Mouse (Mus musculus) heart, adult 9 months (tissue): ENCODE measurements around the gene Rfc4.

Experiments
- DNase-seq, 2 experiments: peaks; one replicate each; pipeline ENCODE4 v3.0.0; 2022; ENCODE audit warnings: low spot score in 2 of 2

Rfc4 gene

DNA sequence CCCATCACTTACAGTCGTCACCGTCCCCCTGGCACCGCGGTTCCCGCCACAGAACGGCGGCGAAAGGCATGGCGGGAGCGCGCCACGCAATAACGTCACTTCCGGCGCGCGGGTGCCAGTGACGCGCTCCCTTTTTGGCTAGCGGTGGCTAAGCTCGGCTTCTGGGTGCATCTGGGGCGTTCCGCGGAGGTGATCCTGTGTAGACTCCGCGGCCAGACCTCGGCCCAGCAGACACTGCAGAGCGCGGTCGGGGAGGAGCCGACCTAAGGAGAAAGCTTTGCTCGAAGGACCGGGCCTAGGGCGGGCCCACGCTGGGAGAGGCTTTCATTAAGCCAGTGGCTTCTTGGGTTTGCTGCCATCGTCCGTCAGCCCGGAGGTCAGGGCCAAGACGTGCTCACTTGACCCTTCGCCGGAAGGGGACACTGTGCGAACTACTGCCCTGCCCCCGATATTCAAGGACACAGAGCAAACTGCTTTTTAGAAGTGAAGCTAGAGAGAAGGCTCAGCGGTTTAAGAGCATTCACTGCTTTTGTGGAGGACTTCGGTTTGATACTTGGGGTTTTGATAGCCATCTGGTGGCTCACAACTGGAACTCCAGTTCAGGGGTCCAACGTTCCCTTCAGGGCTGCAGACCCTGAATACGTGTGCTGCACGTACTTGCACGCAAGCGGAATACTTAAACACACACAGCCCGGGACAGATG, at the start of gene Rfc4:
Rfc4 (minus strand) TSS at position 65 of the 703 bp plus-strand sequence.
- DNase-seq, result peak; percentile 91 to 92

GRCm38 (mm10) chr16:23175956-23176355, 48.4 kb upstream of the Rfc4 start:
- DNase-seq, result no peak

GRCm38 (mm10) chr16:23174855-23175254, 47.3 kb upstream of the Rfc4 start:
- no peak for DNase-seq

DNA sequence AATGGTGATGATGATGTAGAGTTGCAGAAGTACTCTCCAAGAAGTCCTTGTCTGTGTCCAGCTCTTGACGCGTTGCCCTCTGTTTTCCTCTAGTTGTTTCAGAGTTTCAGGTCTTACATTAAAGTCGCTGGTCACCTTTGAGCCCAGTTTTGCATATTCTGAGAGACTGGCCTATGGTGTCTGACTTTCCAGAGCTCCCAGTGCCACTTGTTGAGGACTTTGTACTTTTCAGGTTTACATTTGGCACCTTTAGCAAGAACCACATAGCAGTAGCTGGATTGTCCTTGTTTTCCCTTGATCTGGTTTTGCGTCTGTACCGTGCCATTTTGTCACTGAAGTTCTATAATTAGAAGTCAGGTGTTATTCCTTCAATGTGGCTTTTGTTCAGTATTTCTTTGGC, 46.4 kb upstream of the Rfc4 start:
- DNase-seq, result no peak

DNA sequence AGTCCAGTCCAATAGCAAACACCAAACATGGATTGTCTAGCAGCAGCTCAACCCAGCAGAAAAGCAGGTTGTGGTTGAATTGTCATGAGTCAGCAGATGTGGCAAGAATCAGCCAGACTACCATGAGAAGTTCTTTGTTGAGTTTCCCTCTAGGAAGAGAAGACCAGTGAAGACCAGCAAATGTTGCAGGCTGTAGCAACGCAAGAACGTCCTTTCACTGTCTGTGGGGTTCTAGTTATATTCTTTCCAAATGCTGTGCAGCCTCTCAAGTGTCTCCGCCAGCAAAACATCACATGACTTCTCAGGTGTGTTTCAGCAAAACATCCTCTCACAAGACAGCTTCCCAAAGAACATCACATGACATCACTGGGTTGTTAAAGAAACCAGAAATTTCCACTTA, 43.3 kb upstream of the Rfc4 start:
- no peak for DNase-seq

GRCm38 (mm10) chr16:23167079-23167478, 39.5 kb upstream of the Rfc4 start:
- peak; percentile 53 to 76 for DNase-seq

DNA sequence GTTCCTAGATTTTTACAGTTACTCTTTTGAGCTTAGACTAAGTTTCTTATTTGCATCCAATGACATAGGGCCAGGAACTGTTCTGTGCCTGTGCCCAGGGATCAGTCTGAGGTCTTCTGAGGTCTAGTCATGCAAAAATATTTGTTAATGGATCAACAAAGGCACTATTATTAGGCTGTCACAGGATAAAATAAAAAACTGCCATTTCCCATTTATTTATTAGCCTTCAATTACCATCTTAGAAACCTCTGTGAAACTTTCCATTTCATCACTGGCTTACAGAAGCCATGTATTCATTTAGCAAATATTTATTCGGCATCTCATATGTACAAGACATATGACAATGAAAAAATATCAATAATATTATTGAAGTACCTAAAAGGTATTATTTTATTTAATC, 39.1 kb upstream of the Rfc4 start:
- no peak for DNase-seq

- DNase-seq, result no peak
These were observed 37.9 kb upstream of the Rfc4 start for GRCm38 (mm10) chr16:23165441-23165840.

- peak; percentile 55 to 75 for DNase-seq
These were observed 36.9 kb upstream of the Rfc4 start for GRCm38 (mm10) chr16:23164443-23164842.

DNA sequence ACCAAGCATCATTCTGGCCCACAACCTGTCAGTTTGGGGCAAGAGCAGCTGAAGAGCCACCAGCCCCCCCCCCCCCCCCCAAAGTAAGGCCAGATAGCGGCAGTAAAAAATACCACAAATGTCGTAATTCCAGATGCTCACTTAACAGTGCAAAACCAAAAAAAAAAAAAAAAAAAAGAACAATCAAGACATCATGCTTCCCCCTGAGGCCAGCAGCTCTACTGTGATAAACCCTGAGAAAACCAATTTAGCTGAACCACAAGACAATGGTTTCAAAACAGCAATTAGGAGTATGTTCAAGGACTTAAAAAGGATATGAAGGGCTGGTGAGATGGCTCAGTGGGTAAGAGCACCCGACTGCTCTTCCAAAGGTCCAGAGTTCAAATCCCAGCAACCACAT, 34.6 kb upstream of the Rfc4 start:
- DNase-seq, result no peak

DNA sequence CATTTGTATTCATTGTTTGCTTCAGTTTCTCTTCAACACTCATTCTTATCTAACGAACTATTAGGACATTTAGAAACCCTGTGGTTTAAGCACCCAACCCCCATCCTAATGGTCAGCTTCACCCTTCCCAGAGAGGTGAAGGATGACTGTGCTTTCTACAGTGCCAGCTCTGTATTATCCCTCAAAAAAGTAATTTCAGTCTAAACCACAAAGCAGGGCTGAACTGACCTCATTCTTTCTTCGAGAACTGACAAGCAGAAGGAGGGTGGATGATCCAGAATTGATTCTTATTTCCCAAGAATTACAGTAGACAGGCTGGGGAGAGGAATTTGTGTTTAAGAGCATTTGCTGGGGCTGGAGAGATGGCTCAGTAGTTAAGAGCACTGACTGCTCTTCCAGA, 32.2 kb upstream of the Rfc4 start:
- DNase-seq, result no peak

- DNase-seq, result no peak
These were observed 31.4 kb upstream of the Rfc4 start for GRCm38 (mm10) chr16:23158957-23159356.

DNA sequence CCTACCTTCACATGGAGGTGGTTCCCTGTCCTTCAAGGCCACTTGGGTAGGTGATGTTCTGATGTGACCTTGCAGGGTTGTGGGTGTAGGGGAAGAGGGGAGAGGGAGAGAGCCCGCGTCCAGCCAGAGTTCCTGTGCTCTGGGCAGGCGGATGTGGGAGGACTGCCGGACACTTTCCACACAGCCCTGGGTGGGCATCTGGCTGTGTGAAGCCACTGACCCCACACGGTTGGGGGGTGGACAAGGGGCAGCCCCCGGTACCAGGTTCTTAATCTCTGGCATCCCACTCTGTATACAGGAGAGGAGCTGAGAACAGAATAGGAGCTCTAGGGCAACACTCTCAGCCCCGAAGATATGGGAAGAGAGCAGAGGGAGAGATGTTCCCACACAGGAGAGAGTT, 30.8 kb upstream of the Rfc4 start:
- no peak for DNase-seq

GRCm38 (mm10) chr16:23157013-23157412, 29.5 kb upstream of the Rfc4 start:
- DNase-seq, result no peak

DNA sequence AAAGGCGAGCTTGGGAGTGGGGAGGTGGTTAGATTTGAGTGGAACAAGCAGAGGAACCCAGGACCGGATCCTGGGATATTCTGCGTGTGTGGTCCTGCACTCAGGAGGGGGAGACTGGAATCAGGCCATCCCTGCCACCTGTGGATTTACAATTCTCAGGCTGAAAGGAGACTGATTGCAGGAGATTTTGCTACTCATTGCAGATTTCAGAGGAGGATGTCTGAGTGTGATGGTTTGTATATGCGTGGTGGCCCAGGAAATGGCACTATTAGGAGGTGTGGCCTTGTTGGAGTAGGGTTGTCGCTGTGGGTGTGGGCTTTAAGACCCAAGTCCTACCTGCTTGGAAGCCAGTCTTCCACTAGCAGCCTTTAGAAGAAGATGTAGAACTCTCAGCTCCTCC, 26.7 kb upstream of the Rfc4 start:
- DNase-seq, result no peak

GRCm38 (mm10) chr16:23151423-23151822, 23.9 kb upstream of the Rfc4 start:
- peak; percentile 26 to 46 for DNase-seq

- DNase-seq, result no peak
These were observed 21.9 kb upstream of the Rfc4 start for GRCm38 (mm10) chr16:23149396-23149795.

- DNase-seq, result no peak
These were observed 21.4 kb upstream of the Rfc4 start for GRCm38 (mm10) chr16:23148936-23149335.

DNA sequence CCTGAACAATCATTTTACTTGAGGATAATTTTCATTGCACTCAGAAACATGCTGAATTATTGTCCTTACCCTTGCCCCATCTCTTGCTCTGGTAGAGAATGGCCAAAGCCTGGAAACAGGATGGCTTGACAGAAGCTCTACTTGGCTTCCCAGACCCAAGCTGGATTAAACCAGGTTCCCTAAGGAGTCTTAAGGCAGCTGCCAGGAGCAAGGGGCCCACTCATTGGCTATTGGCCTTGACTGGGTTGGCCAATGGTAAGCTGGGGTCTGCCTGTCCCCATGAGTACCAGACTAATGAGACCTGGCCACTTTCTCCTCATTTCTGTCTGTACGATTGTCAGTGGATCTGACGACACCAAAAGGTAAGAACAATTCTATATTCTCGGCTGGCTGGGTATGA, 18.7 kb upstream of the Rfc4 start, which contains the start of gene Adipoq:
Adipoq (plus strand) TSS at position 257 of the 400 bp plus-strand sequence.
- DNase-seq, result no peak

DNA sequence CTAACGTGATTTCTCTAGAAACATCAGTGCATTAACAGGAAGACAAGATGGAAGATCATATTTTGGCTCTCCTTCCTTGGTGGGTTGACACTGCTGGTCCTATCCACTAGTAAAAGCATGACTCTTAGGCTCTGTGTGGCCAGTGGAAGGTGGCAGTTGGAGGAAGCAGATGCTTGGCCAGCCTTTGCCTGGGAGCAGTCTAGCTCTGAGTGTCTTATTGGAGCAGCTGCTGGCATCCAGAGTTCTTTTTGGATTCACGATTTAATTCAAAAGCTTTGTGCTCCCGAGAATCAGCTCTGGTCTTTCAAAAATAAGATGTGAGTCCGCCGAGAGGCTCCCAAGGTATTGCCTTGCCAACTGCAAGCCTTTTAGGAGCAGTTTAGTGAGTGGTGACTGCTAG, 17.7 kb upstream of the Rfc4 start:
- DNase-seq, result no peak

DNA sequence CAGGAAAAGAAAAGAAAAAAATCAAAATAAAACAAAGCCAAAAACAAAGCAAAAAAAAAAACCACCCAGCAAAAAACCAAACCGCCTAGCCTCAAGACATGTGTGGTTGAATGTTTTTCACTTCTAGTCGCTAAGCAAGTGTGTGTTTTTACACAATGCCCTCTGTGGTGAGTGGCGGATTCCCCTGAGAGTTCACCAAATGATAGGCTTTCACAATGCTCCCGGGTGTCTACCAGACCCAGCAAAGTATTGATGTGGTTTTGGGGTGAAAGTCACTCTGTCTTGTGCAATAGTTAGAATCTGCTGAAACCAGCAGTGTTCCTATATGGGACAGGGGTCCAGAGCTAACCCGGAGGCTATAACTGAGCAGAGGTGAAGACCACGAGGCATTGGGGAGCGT, 16.8 kb upstream of the Rfc4 start:
- DNase-seq, result no peak

- DNase-seq, result no peak
These were observed 13.4 kb upstream of the Rfc4 start for GRCm38 (mm10) chr16:23140911-23141310.

DNA sequence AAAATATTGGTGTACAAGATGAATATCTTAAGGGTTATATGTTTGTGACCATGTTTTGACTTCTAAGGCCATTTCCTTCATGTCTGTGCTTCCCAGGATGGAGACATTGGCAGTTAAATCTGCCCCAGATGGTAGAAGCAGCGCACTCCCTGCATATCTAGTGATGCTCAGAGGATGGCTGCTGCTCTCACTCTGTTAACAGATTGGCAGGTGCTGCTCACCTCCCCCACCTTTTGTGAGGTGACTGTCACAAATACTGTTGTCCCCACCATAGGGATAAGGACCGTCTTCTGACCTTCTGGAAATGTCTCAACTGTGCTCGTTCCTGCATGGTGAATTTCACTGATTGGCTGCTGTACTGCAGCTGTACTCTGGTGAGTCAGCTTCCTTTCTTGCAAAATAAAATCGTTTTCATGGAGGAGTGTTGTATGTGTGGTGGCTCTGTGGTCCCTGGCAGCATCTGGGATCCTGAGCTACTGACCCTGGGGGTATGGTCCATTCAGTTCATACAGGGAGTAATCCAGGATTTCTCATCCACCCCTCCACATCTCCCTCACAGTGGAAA, 9.0 kb upstream of the Rfc4 start:
- DNase-seq, result no peak
